Mouse (Mus musculus) lung, postnatal 0 days (tissue): Measurements from ENCODE around the gene Syn3.

Source experiments
- CTCF ChIP-seq: IDR thresholded peaks from 2 replicates; pipeline ENCODE4 v1.5.1; 2016; ENCODE audit warnings: antibody characterized with exemption, mild to moderate bottlenecking
- EP300 ChIP-seq: IDR thresholded peaks from 2 replicates; pipeline ENCODE4 v1.6.1; 2016; ENCODE audit warnings: antibody characterized with exemption, mild to moderate bottlenecking, control low read depth

DNA sequence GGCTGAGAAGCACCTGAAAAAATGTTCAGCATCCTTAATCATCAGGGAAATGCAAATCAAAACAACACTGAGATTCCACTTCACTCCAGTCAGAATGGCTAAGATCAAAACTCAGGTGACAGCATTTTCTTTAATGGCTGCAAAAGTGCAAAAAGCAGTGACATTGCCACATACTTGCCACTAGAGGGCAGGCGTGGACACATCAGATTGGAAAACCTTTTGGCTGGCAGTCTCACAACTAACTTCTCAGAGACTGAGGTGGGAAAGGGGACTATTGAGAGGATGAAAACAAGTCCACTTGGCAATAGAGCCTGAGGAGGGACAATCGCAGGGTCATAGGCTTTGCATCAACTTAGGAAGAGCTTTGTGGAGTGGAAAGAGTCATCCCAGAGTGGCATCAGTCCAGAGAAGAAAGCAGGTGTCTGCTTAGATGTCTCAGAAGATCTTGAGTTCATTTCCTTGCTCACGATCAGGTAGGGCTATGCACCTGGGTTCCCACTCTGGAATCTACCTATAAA is 25.0 kb downstream of the Syn3 start:
- peak; percentile 90 for TF ChIP-seq CTCF
- no peak for TF ChIP-seq EP300
